Mouse (Mus musculus) stomach, embryonic 16.5 days (tissue): Measurements from ENCODE around the gene A130010J15Rik. TPM values are rescaled to one million over a fixed set of nuclear protein-coding genes. Genes with fewer than 3 reads are reported as not detected.

Experiments used
- ATAC-seq: fragments of 200-750 bp; cut with Nextera tagmentation; 2 replicates; pipeline ENCODE4 v1.8.0; 2017; ENCODE audit warnings: moderate number of reproducible peaks, moderate TSS enrichment; ENCODE audit not compliant: insufficient read depth, low FRiP score
- H3K27ac ChIP-seq: fragments of 300-500 bp; sonication (generic); 2 replicates; pipeline ENCODE4 v1.5.1; 2014; ENCODE audit warnings: low read length
- H3K27me3 ChIP-seq: fragments of 300-500 bp; sonication (generic); 2 replicates; pipeline ENCODE4 v1.6.1; 2014; ENCODE audit warnings: low read length, control low read depth, mixed read lengths; ENCODE audit not compliant: control insufficient read depth, insufficient read depth
- H3K36me3 ChIP-seq: fragments of 300-500 bp; sonication (generic); 2 replicates; pipeline ENCODE4 v1.6.1; 2014; ENCODE audit warnings: low read length; ENCODE audit not compliant: control insufficient read depth, insufficient read depth
- H3K4me1 ChIP-seq: fragments of 300-500 bp; sonication (generic); 2 replicates; pipeline ENCODE4 v1.6.1; 2014; ENCODE audit warnings: low read length, control low read depth, mixed read lengths; ENCODE audit not compliant: control insufficient read depth, insufficient read depth
- H3K4me2 ChIP-seq: fragments of 300-500 bp; sonication (generic); 2 replicates; pipeline ENCODE4 v1.6.1; 2014; ENCODE audit warnings: low read depth, low read length, mixed read lengths
- H3K4me3 ChIP-seq: fragments of 300-500 bp; sonication (generic); replicated peaks from 2 replicates; pipeline ENCODE4 v1.5.1; 2014; ENCODE audit warnings: mild to moderate bottlenecking, low read length
- H3K9ac ChIP-seq: fragments of 300-500 bp; sonication (generic); 2 replicates; pipeline ENCODE4 v1.6.1; 2014; ENCODE audit warnings: low read length
- H3K9me3 ChIP-seq: fragments of 300-500 bp; sonication (generic); replicated peaks from 2 replicates; pipeline ENCODE4 v1.6.1; 2016; ENCODE audit warnings: low read length, control low read depth; ENCODE audit not compliant: control insufficient read depth
- WGBS: fragments of 180-500 bp; shearing (Covaris S2); extraction: QIAGEN DNeasy Blood & Tissue Kit; methylation state at CpG from one replicate; pipeline ENCODE4 v1.1.7; 2014; 5-methylcytosine and 5-hydroxymethylcytosine counted together
- polyA plus RNA-seq: library from polyadenylated mRNA; unstranded; fragments of >200 nt; fragmentation: Nextera tagmentation; extraction: Ambion mirVana; gene quantifications from 2 replicates; pipeline ENCODE4 v1.2.1, GENCODE M21; 2015

The A130010J15Rik gene
- 15.8 and 17.7 TPM in 2 replicates for polyA plus RNA-seq

- H3K9me3 ChIP-seq: no peaks in the 10 kb centered on the region
- H3K27ac ChIP-seq: peak within 1 kb of the TSS; percentile 59
- H3K9ac ChIP-seq: no peak within 1 kb of the TSS
- H3K36me3 ChIP-seq: no peaks in the 10 kb centered on the region
- no peak within 1 kb of the TSS for H3K4me2 ChIP-seq
- no peak within 1 kb of the TSS for H3K4me3 ChIP-seq
- no peak for ATAC-seq
- H3K27me3 ChIP-seq: no peaks in the 10 kb centered on the region
- H3K4me1 ChIP-seq: no peaks in the 10 kb centered on the region; the same call in none of the 2 replicates
- WGBS: 92% methylated on average over 3 of the region's 3 CpGs
These were observed at the start of gene A130010J15Rik for GRCm38 (mm10) chr1:193167746-193168145. Gene A130010J15Rik (plus strand): TSS chr1:193168046.

- 89% methylated on average over 7 of the region's 7 CpGs for WGBS
- ATAC-seq: no peak
These were observed 45.1 kb upstream of the A130010J15Rik start for GRCm38 (mm10) chr1:193122793-193123192.

GRCm38 (mm10) chr1:193123290-193123689 is 44.6 kb upstream of the A130010J15Rik start:
- no peak for ATAC-seq
- no peak overlapping the region for H3K4me3 ChIP-seq
- no peak overlapping the region for H3K4me2 ChIP-seq
- peaks cover 22% of the 10 kb centered on the region for H3K36me3 ChIP-seq
- no peaks in the 10 kb centered on the region for H3K4me1 ChIP-seq
- WGBS: 90% methylated on average over 6 of the region's 6 CpGs
- H3K27me3 ChIP-seq: no peaks in the 10 kb centered on the region
- H3K9ac ChIP-seq: no peak overlapping the region
- H3K27ac ChIP-seq: no peak overlapping the region
- H3K9me3 ChIP-seq: no peaks in the 10 kb centered on the region

More at GRCm38 (mm10) chr1:193122793-193123192, 45.1 kb upstream of the A130010J15Rik start:
- H3K4me1 ChIP-seq: no peaks in the 10 kb centered on the region
- no peaks in the 10 kb centered on the region for H3K27me3 ChIP-seq
- no peak overlapping the region for H3K4me3 ChIP-seq
- H3K27ac ChIP-seq: no peak overlapping the region
- H3K36me3 ChIP-seq: peaks cover 22% of the 10 kb centered on the region
- H3K4me2 ChIP-seq: no peak overlapping the region
- H3K9ac ChIP-seq: no peak overlapping the region
- no peaks in the 10 kb centered on the region for H3K9me3 ChIP-seq

GRCm38 (mm10) chr1:193125835-193126234 is 42.0 kb upstream of the A130010J15Rik start:
- no peaks in the 10 kb centered on the region for H3K9me3 ChIP-seq

GRCm38 (mm10) chr1:193128055-193128454 is 39.8 kb upstream of the A130010J15Rik start:
- H3K4me1 ChIP-seq: peaks cover 8% of the 10 kb centered on the region
- H3K4me3 ChIP-seq: no peak overlapping the region
- H3K27ac ChIP-seq: no peak overlapping the region
- no peak overlapping the region for H3K9ac ChIP-seq
- no peaks in the 10 kb centered on the region for H3K9me3 ChIP-seq
- no peak overlapping the region for H3K4me2 ChIP-seq
- no peaks in the 10 kb centered on the region for H3K27me3 ChIP-seq
- WGBS: 85% methylated on average over 6 of the region's 6 CpGs
- ATAC-seq: no peak
- 0 out of 2 replicates have a peak, but pooled peaks cover 4% of the 10 kb centered on the region for H3K36me3 ChIP-seq

More at GRCm38 (mm10) chr1:193125835-193126234, 42.0 kb upstream of the A130010J15Rik start:
- Histone ChIP-seq H3K4me3 (no peak overlapping the region), H3K4me1 (peaks cover 8% of the 10 kb centered on the region), H3K4me2 (no peak overlapping the region), H3K27me3 (no peaks in the 10 kb centered on the region), H3K9ac (no peak overlapping the region), H3K36me3 (peaks cover 15% of the 10 kb centered on the region), H3K27ac (no peak overlapping the region)
- 68% methylated on average over 4 of the region's 4 CpGs for WGBS
- no peak for ATAC-seq

GRCm38 (mm10) chr1:193129321-193129720 is 38.5 kb upstream of the A130010J15Rik start:
- no peaks in the 10 kb centered on the region for H3K27me3 ChIP-seq
- no peak for ATAC-seq
- H3K4me3 ChIP-seq: peak overlapping the region; percentile 96
- peaks cover 8% of the 10 kb centered on the region for H3K4me1 ChIP-seq
- peak overlapping the region; percentile 64 for H3K4me2 ChIP-seq
- no peaks in the 10 kb centered on the region for H3K9me3 ChIP-seq
- H3K9ac ChIP-seq: peak overlapping the region; percentile 89
- H3K27ac ChIP-seq: no peak overlapping the region
- 25% methylated on average over 5 of the region's 5 CpGs for WGBS
- no peaks in the 10 kb centered on the region for H3K36me3 ChIP-seq

- Histone ChIP-seq H3K9ac (peak within 1 kb of the TSS; percentile 89), H3K9me3 (no peaks in the 10 kb centered on the region), H3K27ac (peak within 1 kb of the TSS; percentile 74), H3K27me3 (no peaks in the 10 kb centered on the region), H3K4me2 (peak within 1 kb of the TSS; percentile 64), H3K4me1 (peaks cover 8% of the 10 kb centered on the region), H3K36me3 (no peaks in the 10 kb centered on the region), H3K4me3 (peak within 1 kb of the TSS; percentile 96)
- peak; percentile 92 for ATAC-seq
- WGBS: under 1% methylated on average over 61 of the region's 61 CpGs
These were observed 37.9 kb upstream of the A130010J15Rik start, which contains the start of gene Diexf for GRCm38 (mm10) chr1:193129786-193130455. Gene Diexf (minus strand): TSS chr1:193130272.

- WGBS: 21% methylated on average over 11 of the region's 11 CpGs
- H3K4me1 ChIP-seq: peaks cover 8% of the 10 kb centered on the region
- H3K9me3 ChIP-seq: no peaks in the 10 kb centered on the region
- peak overlapping the region; percentile 53 for H3K4me2 ChIP-seq
- peak; percentile 42; the same call in 1 of the 2 replicates for ATAC-seq
- no peaks in the 10 kb centered on the region for H3K27me3 ChIP-seq
- H3K9ac ChIP-seq: peak overlapping the region; percentile 51; the same call in 1 of the 2 replicates
- H3K27ac ChIP-seq: peak overlapping the region; percentile 74
- H3K36me3 ChIP-seq: no peaks in the 10 kb centered on the region
- peak overlapping the region; percentile 96 for H3K4me3 ChIP-seq
These were observed 37.4 kb upstream of the A130010J15Rik start for GRCm38 (mm10) chr1:193130456-193130825.

- no peaks in the 10 kb centered on the region for H3K9me3 ChIP-seq
- H3K36me3 ChIP-seq: no peaks in the 10 kb centered on the region
- 50% methylated on average over 8 of the region's 8 CpGs for WGBS
- 0 out of 2 replicates have a peak overlapping the region, but pooled peaks have one; percentile 51 for H3K9ac ChIP-seq
- H3K4me2 ChIP-seq: peak overlapping the region; percentile 53; the same call in 1 of the 2 replicates
- ATAC-seq: peak; percentile 51
- no peaks in the 10 kb centered on the region for H3K27me3 ChIP-seq
- peaks cover 8% of the 10 kb centered on the region for H3K4me1 ChIP-seq
- H3K27ac ChIP-seq: peak overlapping the region; percentile 74
- peak overlapping the region; percentile 96 for H3K4me3 ChIP-seq
These were observed 37.0 kb upstream of the A130010J15Rik start for GRCm38 (mm10) chr1:193130839-193131238.
